In genomic region chr8:46202350-46202749, GRCm38 (mm10) we compare ENCODE assay signal across 14 mouse cellular contexts. TPM values are rescaled to one million over a fixed set of nuclear protein-coding genes. Genes with fewer than 3 reads are reported as not detected.
DNase-seq lines count a peak whose midpoint lies in the region; ATAC-seq and TF ChIP-seq lines count a peak whose summit lies in the region.
"Had no signal": no experiment of that assay in that cellular context is flagged by ENCODE, and none has a peak within 500 bp of the region (broad histone marks: within the 10 kb centered on the region; RNA-seq: fewer than 3 reads in every experiment).

No protein-coding gene starts in this region.

- peak; percentile 49 for TF ChIP-seq CTCF in stomach, postnatal 0 days (IDR thresholded peaks at IDR 0.05; ENCODE audit: low read depth)

- H3K27ac ChIP-seq in kidney, embryonic 14.5 days (ENCODE audit: low read depth, low read length): no peak overlapping the region
- H3K27ac ChIP-seq in stomach, postnatal 0 days (replicated peaks): no peak overlapping the region
- H3K27ac ChIP-seq: limb, embryonic 12.5 days had no signal

- H3K36me3 ChIP-seq in kidney, embryonic 14.5 days (ENCODE audit: control insufficient read depth, insufficient read depth, low read length): peaks cover 36% of the 10 kb centered on the region
- H3K36me3 ChIP-seq in stomach, postnatal 0 days (ENCODE audit: control insufficient read depth, insufficient read depth, low read length): peaks cover 5% of the 10 kb centered on the region; the same call in 1 of the 2 replicates

- no peak overlapping the region for H3K4me3 ChIP-seq in kidney, embryonic 14.5 days (ENCODE audit: low read length)
- no peak overlapping the region for H3K4me3 ChIP-seq in stomach, postnatal 0 days (ENCODE audit: low read depth, low read length)
- H3K4me3 ChIP-seq: limb, embryonic 12.5 days had no signal

- H3K4me2 ChIP-seq in kidney, embryonic 14.5 days (replicated peaks; ENCODE audit: low read depth, low read length): no peak overlapping the region
- H3K4me2 ChIP-seq in stomach, postnatal 0 days (replicated peaks; ENCODE audit: low read depth): no peak overlapping the region
- H3K4me2 ChIP-seq: limb, embryonic 12.5 days had no signal

- no peak for TF ChIP-seq EP300 in stomach, postnatal 0 days (optimal IDR thresholded peaks at IDR 0.05)

- 0 out of 2 replicates have a peak, but pooled peaks have one; percentile 20 for ATAC-seq in kidney, embryonic 14.5 days (ENCODE audit: low FRiP score, low TSS enrichment)
- ATAC-seq in activated CD4-positive, CD25-positive, alpha-beta regulatory T cell, adult 4 months: peak; percentile 53
- no peak for ATAC-seq in stomach, postnatal 0 days (ENCODE audit: low FRiP score, low TSS enrichment)
- ATAC-seq: hindbrain, embryonic 16.5 days; Patski had no signal

- H3K9ac ChIP-seq in kidney, embryonic 14.5 days (ENCODE audit: low read depth, low read length): no peak overlapping the region
- no peak overlapping the region for H3K9ac ChIP-seq in stomach, postnatal 0 days (ENCODE audit: low read length)
- H3K9ac ChIP-seq: limb, embryonic 12.5 days had no signal

- no peaks in the 10 kb centered on the region for H3K4me1 ChIP-seq in kidney, embryonic 14.5 days (ENCODE audit: control insufficient read depth, insufficient read depth, low read length)
- H3K4me1 ChIP-seq in stomach, postnatal 0 days (replicated peaks; ENCODE audit: control insufficient read depth, insufficient read depth): no peaks in the 10 kb centered on the region

- no peak for DNase-seq in kidney, adult 11 months
- DNase-seq in thymus, postnatal 14 days: peak; percentile 30
- DNase-seq in thymus, postnatal 36 days: no peak
- no peak for DNase-seq in stomach, postnatal 0 days (ENCODE audit: low spot score)
- no peak for DNase-seq in embryo, embryonic 10.5 days (ENCODE audit: low spot score)
- DNase-seq: cerebellum, postnatal 25 days; gastrocnemius, postnatal 10 days; lung, postnatal 36 days; right cerebral cortex, postnatal 14 days had no signal

- no peaks in the 10 kb centered on the region for H3K9me3 ChIP-seq in kidney, embryonic 14.5 days (ENCODE audit: control insufficient read depth, low read length)
- H3K9me3 ChIP-seq in stomach, postnatal 0 days (ENCODE audit: control insufficient read depth, low read length): no peaks in the 10 kb centered on the region
- H3K9me3 ChIP-seq: limb, embryonic 12.5 days had no signal

- WGBS in kidney, embryonic 14.5 days: 84% methylated on average over 6 of the region's 6 CpGs
- 90% methylated on average over 6 of the region's 6 CpGs for WGBS in stomach, postnatal 0 days

- H3K27me3 ChIP-seq in kidney, embryonic 14.5 days (ENCODE audit: control insufficient read depth, insufficient read depth, low read length): no peaks in the 10 kb centered on the region
- no peaks in the 10 kb centered on the region for H3K27me3 ChIP-seq in stomach, postnatal 0 days (ENCODE audit: control insufficient read depth, insufficient read depth, low read length)
- H3K27me3 ChIP-seq: limb, embryonic 12.5 days; Patski had no signal

RNA-seq across cellular contexts. Expression of gene Slc25a4, which starts 8.7 kb away (rescaled TPM):
- 535 and 564 TPM in 2 replicates for polyA plus RNA-seq in kidney, embryonic 14.5 days (2014; fragmentation: Nextera tagmentation; extraction: Ambion mirVana)
- polyA plus RNA-seq in activated CD4-positive, CD25-positive, alpha-beta regulatory T cell, adult 4 months (2017; shearing (Covaris generic)): 100 to 1,000 TPM; 197 to 224 TPM
- polyA plus RNA-seq in stomach, postnatal 0 days (2015; fragmentation: Nextera tagmentation; extraction: Ambion mirVana): 315 and 344 TPM in 2 replicates

RNA-seq across cellular contexts. Expression of gene Snx25, which starts 50.4 kb away (rescaled TPM):
- 7.4 and 9.0 TPM in 2 replicates for polyA plus RNA-seq in kidney, embryonic 14.5 days (2014; fragmentation: Nextera tagmentation; extraction: Ambion mirVana)
- 1 to 10 TPM; 7.9 to 8.4 TPM for polyA plus RNA-seq in activated CD4-positive, CD25-positive, alpha-beta regulatory T cell, adult 4 months (2017; shearing (Covaris generic))
- 3.1 and 4.3 TPM in 2 replicates for polyA plus RNA-seq in stomach, postnatal 0 days (2015; fragmentation: Nextera tagmentation; extraction: Ambion mirVana)

RNA-seq across cellular contexts. Expression of gene Cfap97, which starts 50.8 kb away (rescaled TPM):
- 28.8 and 30.9 TPM in 2 replicates for polyA plus RNA-seq in kidney, embryonic 14.5 days (2014; fragmentation: Nextera tagmentation; extraction: Ambion mirVana)
- 10 to 100 TPM; 31.5 to 38.2 TPM for polyA plus RNA-seq in activated CD4-positive, CD25-positive, alpha-beta regulatory T cell, adult 4 months (2017; shearing (Covaris generic))
- 12.2 and 16.9 TPM in 2 replicates for polyA plus RNA-seq in stomach, postnatal 0 days (2015; fragmentation: Nextera tagmentation; extraction: Ambion mirVana)
